Mouse (Mus musculus): ENCODE measurements around the gene Hs6st3.

GRCm38 (mm10) chr14:119612793-119613192 lies 474.7 kb downstream of the Hs6st3 start:
- TF ChIP-seq EP300 (IDR thresholded peaks at IDR 0.05; ENCODE audit: low read depth) (no peak), CTCF (IDR thresholded peaks at IDR 0.05; ENCODE audit: low read depth) (no peak)

Measured in liver, embryonic 14.5 days (tissue).